Mouse (Mus musculus) neural tube, embryonic 11.5 days (tissue): ENCODE data around the gene Fmnl3. TPM values are rescaled to one million over a fixed set of nuclear protein-coding genes. Genes with fewer than 3 reads are reported as not detected.
A peak's percentile ranks its signal among the peaks of the same experiment; 100 is the strongest.

Source experiments
- ATAC-seq: fragments of 200-750 bp; cut with Nextera tagmentation; 2 replicates; pipeline ENCODE4 v1.8.0; 2017; ENCODE audit warnings: moderate number of reproducible peaks, mild to moderate bottlenecking, moderate TSS enrichment, moderate library complexity; ENCODE audit not compliant: insufficient read depth, low FRiP score, low TSS enrichment
- DNase-seq: peaks from one replicate; pipeline ENCODE4 v3.0.0-alpha.2; 2015; ENCODE audit warnings: low spot score
- H3K27ac ChIP-seq: fragments of 300-500 bp; sonication (generic); 2 replicates; pipeline ENCODE4 v1.5.1; 2014; ENCODE audit warnings: low read depth, mild to moderate bottlenecking, low read length
- H3K27me3 ChIP-seq: fragments of 300-500 bp; sonication (generic); 2 replicates; pipeline ENCODE4 v1.6.1; 2014; ENCODE audit warnings: mild to moderate bottlenecking, low read length, mixed read lengths; ENCODE audit not compliant: control insufficient read depth, insufficient read depth
- H3K36me3 ChIP-seq: fragments of 300-500 bp; sonication (generic); 2 replicates; pipeline ENCODE4 v1.6.1; 2014; ENCODE audit warnings: mild to moderate bottlenecking, low read length, moderate library complexity, mixed read lengths; ENCODE audit not compliant: control insufficient read depth, insufficient read depth
- H3K4me1 ChIP-seq: fragments of 300-500 bp; sonication (generic); 2 replicates; pipeline ENCODE4 v1.6.1; 2014; ENCODE audit warnings: low read length, mixed read lengths; ENCODE audit not compliant: control insufficient read depth, insufficient read depth
- H3K4me2 ChIP-seq: fragments of 300-500 bp; sonication (generic); 2 replicates; pipeline ENCODE4 v1.6.1; 2014; ENCODE audit warnings: low read depth, mild to moderate bottlenecking, moderate library complexity
- H3K4me3 ChIP-seq: fragments of 300-500 bp; sonication (generic); 2 replicates; pipeline ENCODE4 v1.5.1; 2014; ENCODE audit warnings: low read depth, low read length
- H3K9ac ChIP-seq: fragments of 300-500 bp; sonication (generic); 2 replicates; pipeline ENCODE4 v1.6.1; 2014; ENCODE audit warnings: mild to moderate bottlenecking, low read length
- H3K9me3 ChIP-seq: fragments of 300-500 bp; sonication (generic); 2 replicates; pipeline ENCODE4 v1.6.1; 2016; ENCODE audit warnings: low read length; ENCODE audit not compliant: control insufficient read depth
- WGBS: fragments of 180-500 bp; shearing (Covaris S2); extraction: QIAGEN DNeasy Blood & Tissue Kit; methylation state at CpG from one replicate; pipeline ENCODE4 v1.1.7; 2014; 5-methylcytosine and 5-hydroxymethylcytosine counted together
- polyA plus RNA-seq: library from polyadenylated mRNA; unstranded; fragments of >200 nt; fragmentation: Nextera tagmentation; extraction: Ambion mirVana; gene quantifications from 2 replicates; pipeline ENCODE4 v1.2.1, GENCODE M21; 2014

Gene Fmnl3
- 13.7 and 14.5 TPM in 2 replicates for polyA plus RNA-seq

DNA sequence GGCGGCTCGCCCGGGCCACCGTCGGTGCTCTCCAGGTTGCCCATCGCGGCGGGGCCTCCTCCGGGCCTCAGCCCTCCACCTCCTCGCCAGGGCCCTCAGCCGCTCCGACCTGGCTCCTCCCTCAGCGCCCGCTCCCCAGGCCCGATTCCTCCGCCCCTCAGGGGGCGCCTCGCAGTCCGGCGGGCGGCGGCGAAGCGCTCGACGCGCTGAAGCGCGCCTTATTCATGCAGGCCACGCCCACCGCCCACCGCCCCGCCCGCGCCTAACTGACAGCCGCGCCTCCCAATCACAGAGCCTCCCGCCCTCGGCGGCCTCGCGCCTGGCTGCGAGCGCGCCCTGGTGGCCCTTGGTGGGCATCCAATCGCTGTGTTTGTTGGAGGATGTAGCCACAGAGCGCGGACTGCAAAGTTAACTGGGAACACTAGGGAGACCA is at the start of gene Fmnl3:
Gene Fmnl3, minus strand, starts transcription at position 224 of the 433 bp plus-strand sequence.
- Histone ChIP-seq H3K4me2 (peak within 1 kb of the TSS; percentile 78), H3K4me3 (peak within 1 kb of the TSS; percentile 85), H3K36me3 (no peaks in the 10 kb centered on the region), H3K4me1 (peaks cover 6% of the 10 kb centered on the region; the same call in 1 of the 2 replicates), H3K27ac (peak within 1 kb of the TSS; percentile 88), H3K9me3 (no peaks in the 10 kb centered on the region), H3K9ac (peak within 1 kb of the TSS; percentile 92), H3K27me3 (no peaks in the 10 kb centered on the region)
- ATAC-seq (peak; percentile 94), DNase-seq (peak; percentile 96)
- 0% methylated on average over 34 of the region's 48 CpGs for WGBS

DNA sequence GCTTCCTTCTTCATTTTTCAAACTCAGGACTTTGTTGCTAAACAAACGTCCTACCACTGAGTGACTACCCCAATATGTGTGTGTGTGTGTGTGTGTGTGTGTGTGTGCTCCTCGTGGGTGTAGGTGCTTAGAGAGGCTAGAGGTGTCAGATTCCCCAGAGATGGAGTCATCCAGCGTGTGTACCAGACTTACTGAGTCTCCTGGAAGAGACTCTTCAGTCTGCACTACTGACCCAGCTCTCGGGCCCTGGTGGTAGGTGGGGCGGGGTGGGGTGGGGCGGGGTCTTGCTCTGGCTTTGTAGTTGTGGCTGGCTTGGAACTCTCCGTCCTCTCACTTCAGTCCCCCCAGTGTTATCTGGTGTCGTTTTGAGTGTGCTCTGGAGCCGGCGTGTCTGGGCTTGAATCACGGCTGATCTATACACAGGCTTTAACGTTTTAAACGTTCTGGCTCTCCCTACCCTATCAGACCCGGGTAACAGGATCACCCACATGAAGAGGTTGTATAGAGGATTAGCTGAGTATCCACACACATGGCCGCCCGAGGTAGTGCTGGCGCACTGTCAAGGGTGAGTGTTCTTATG is 47.5 kb upstream of the Fmnl3 start:
- H3K36me3 ChIP-seq: peaks cover 4% of the 10 kb centered on the region
- no peak overlapping the region for H3K4me2 ChIP-seq
- 46% methylated on average over 17 of the region's 17 CpGs for WGBS
- no peak overlapping the region for H3K27ac ChIP-seq
- no peak overlapping the region for H3K9ac ChIP-seq
- no peak for ATAC-seq
- DNase-seq: no peak
- no peak overlapping the region for H3K4me3 ChIP-seq
- no peaks in the 10 kb centered on the region for H3K27me3 ChIP-seq
- no peaks in the 10 kb centered on the region for H3K9me3 ChIP-seq
- no peaks in the 10 kb centered on the region; the same call in 1 of the 2 replicates for H3K4me1 ChIP-seq

DNA sequence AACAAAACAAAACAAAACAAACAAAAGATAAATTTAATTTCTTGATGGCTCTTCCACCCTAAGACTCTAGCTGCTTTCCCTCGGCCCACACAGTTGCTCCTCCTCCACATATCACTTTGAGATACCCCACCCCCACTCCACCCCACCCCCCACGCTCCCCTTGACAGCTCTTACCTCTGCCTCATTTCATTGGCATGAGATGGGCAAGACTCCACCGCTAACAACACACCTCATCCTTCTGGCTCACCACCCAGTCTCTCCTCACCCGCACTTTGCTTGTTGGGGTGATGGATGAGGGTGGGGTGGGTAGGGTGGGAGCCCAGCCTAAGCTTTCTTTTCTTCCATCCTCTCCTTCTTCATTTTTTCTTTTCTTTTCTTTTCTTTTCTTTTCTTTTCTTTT is 46.7 kb upstream of the Fmnl3 start:
- DNase-seq (no peak), ATAC-seq (no peak)
- 44% methylated on average over 4 of the region's 4 CpGs for WGBS
- Histone ChIP-seq H3K9ac (no peak overlapping the region), H3K27ac (no peak overlapping the region), H3K36me3 (no peaks in the 10 kb centered on the region; the same call in 1 of the 2 replicates), H3K27me3 (no peaks in the 10 kb centered on the region), H3K4me1 (no peaks in the 10 kb centered on the region; the same call in 1 of the 2 replicates), H3K9me3 (no peaks in the 10 kb centered on the region), H3K4me3 (no peak overlapping the region), H3K4me2 (no peak overlapping the region)

DNA sequence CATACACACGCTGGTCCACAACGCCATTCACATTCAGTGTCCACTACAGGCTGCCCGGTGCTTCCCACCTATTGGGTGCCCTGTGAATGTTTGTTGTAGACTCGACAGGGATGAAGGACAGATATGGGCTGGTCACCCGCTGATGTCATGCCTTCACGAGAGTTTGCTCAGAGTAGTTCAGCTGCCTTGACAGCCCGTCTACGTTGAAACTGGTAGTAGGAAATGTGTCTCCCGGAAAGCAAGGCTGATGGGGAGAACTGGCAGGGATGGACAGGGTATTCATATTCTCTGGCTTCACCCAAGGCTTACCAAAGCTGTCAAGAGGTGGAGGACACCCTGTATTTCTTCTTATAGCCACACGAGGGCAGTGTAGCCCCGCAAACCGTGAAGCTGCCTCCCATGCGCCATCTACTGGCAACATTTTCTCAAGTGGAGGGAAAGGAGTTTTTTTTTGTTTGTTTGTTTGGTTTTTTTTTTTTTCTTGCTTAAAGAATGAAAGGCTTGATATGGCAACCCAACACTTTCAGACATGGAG is 46.1 kb upstream of the Fmnl3 start:
- 26% methylated on average over 13 of the region's 13 CpGs for WGBS
- Histone ChIP-seq H3K36me3 (no peaks in the 10 kb centered on the region), H3K4me1 (no peaks in the 10 kb centered on the region; the same call in 1 of the 2 replicates), H3K27me3 (no peaks in the 10 kb centered on the region), H3K27ac (no peak overlapping the region), H3K9ac (no peak overlapping the region), H3K9me3 (no peaks in the 10 kb centered on the region), H3K4me3 (no peak overlapping the region), H3K4me2 (no peak overlapping the region)
- DNase-seq: peak; percentile 77
- no peak for ATAC-seq

DNA sequence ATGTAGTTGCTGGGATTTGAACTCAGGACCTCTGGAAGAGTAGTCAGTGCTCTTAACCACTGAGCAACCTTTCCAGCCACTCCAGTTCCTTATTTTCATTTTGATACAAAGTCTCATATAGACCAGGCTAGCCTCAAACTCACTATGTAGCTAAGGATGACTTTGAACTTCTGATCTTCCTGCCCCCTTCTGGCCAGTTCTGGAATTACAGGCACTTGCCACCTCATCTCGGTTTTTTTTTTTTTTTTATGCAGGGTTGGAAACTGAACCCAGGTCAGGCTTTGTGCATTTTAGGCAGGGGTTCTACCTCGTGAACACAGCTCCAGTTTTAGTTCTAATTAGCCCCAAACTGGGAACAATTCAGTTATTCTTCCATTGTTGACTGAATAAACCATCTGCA is 45.5 kb upstream of the Fmnl3 start:
- Histone ChIP-seq H3K4me3 (no peak overlapping the region), H3K36me3 (no peaks in the 10 kb centered on the region), H3K4me2 (no peak overlapping the region), H3K4me1 (no peaks in the 10 kb centered on the region; the same call in 1 of the 2 replicates), H3K27ac (no peak overlapping the region), H3K9me3 (no peaks in the 10 kb centered on the region), H3K27me3 (no peaks in the 10 kb centered on the region), H3K9ac (no peak overlapping the region)
- DNase-seq: peak; percentile 42
- ATAC-seq: no peak
- 30% methylated on average over 2 of the region's 2 CpGs for WGBS

DNA sequence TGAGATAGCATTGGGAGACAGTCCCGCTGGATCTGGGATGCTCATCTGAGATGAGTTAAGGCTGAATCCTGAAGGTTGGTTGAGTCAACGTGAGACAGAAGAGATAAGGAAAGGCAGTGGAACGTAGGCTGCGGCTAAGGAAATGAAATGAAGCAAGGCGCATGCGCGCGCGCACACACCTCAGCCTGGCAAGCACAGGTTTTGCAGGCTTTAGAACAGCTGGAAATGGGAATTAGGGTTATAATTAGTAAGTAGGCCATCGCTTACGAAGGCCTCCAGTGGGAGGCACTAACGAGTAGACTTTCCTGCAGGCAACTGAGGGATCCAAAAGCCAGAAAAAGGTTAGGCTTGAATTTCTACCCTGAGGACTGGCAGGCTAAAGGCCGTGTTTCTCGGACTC is 41.5 kb upstream of the Fmnl3 start:
- DNase-seq: no peak
- no peak overlapping the region for H3K27ac ChIP-seq
- H3K4me3 ChIP-seq: no peak overlapping the region
- H3K27me3 ChIP-seq: no peaks in the 10 kb centered on the region
- H3K9me3 ChIP-seq: no peaks in the 10 kb centered on the region
- no peaks in the 10 kb centered on the region for H3K4me1 ChIP-seq
- H3K4me2 ChIP-seq: no peak overlapping the region
- H3K36me3 ChIP-seq: peaks cover 13% of the 10 kb centered on the region
- no peak overlapping the region for H3K9ac ChIP-seq
- ATAC-seq: no peak
- WGBS: 64% methylated on average over 14 of the region's 14 CpGs

DNA sequence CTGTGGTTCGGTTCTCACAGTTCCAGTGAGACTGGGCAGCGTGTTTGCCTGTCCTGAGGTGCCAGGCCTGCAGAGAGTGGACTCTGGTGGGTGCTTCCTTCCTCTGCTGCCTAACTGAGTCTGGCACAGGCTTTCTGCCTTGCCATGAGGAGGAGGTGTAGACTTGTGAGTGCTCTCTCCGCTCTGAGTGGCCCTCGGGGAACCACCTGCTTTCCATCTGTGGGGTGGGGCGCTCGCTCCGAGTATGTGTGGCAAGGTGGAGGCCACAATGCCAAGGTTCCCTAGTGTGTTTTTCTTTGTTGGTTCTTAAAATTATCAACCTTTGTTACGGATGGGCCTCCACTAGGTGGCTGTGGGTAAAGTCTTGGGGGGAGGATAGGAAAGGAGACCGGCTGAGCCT is 38.6 kb upstream of the Fmnl3 start:
- H3K9me3 ChIP-seq: no peaks in the 10 kb centered on the region
- no peak overlapping the region for H3K4me3 ChIP-seq
- H3K9ac ChIP-seq: no peak overlapping the region
- DNase-seq (no peak), ATAC-seq (no peak)
- no peaks in the 10 kb centered on the region for H3K27me3 ChIP-seq
- H3K4me1 ChIP-seq: no peaks in the 10 kb centered on the region
- 94% methylated on average over 9 of the region's 9 CpGs for WGBS
- H3K36me3 ChIP-seq: peaks cover 21% of the 10 kb centered on the region
- no peak overlapping the region for H3K4me2 ChIP-seq
- H3K27ac ChIP-seq: no peak overlapping the region

DNA sequence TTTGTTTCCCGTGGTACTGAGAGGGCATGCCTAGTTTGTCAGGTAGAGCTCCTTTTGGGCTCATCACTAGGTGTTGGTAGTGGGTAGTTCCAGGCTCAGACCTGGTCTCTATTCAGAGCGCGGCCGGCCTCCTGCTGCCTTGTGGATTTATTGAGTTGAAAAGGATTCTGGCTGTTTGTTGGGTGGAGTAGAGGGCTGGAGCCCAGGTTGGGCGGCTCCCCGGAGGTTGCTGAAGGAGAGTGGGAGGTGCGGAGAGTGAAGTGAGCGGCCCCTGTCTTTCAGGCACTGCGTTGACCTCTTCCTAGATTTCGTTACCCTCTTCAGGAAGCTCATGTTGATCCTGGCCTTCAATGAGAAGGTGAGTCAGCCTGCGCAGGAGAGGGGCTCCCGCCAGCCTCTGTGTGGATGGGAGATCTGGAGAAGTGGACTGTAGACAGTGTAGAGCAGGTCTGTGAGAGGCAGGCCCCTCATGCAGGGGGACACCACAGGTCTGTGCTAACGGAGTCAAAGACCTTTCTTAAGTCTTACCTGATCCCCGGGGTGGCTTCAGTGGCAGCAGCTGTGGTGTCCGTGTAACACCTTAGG is 36.8 kb upstream of the Fmnl3 start:
- Histone ChIP-seq H3K4me1 (no peaks in the 10 kb centered on the region), H3K4me3 (no peak overlapping the region), H3K4me2 (no peak overlapping the region), H3K9me3 (no peaks in the 10 kb centered on the region), H3K27me3 (no peaks in the 10 kb centered on the region), H3K9ac (no peak overlapping the region), H3K36me3 (peaks cover 21% of the 10 kb centered on the region), H3K27ac (no peak overlapping the region)
- DNase-seq (no peak), ATAC-seq (no peak)
- WGBS: 91% methylated on average over 15 of the region's 15 CpGs

DNA sequence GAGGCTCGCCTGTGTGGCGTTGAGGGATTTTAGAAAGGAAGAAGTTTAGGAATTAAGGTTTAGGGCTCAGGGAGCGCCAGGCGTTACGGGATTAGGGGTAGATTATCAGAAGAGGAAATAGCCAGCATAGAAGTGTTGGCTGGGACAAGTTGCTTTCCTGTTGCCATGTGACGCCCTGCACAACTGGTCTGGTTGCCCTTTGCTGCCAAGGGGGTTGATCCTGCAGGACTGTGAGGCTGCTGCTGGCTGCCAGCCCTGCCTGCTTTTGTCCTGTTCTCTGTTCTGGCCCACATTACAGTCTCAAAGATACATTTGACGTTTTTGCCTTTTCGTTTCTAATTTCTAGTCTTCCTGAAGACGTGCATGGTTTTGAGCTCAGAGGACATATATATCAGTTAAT is 34.9 kb upstream of the Fmnl3 start:
- H3K4me3 ChIP-seq: no peak overlapping the region
- H3K4me1 ChIP-seq: no peaks in the 10 kb centered on the region
- no peak for ATAC-seq
- no peaks in the 10 kb centered on the region for H3K27me3 ChIP-seq
- no peak for DNase-seq
- no peaks in the 10 kb centered on the region for H3K9me3 ChIP-seq
- no peak overlapping the region for H3K27ac ChIP-seq
- H3K4me2 ChIP-seq: no peak overlapping the region
- H3K36me3 ChIP-seq: peaks cover 21% of the 10 kb centered on the region
- WGBS: 97% methylated on average over 9 of the region's 9 CpGs
- H3K9ac ChIP-seq: no peak overlapping the region
